Mouse (Mus musculus) liver, embryonic 15.5 days (tissue): ENCODE results near the gene Ptgdr2. TPM values are rescaled to one million over a fixed set of nuclear protein-coding genes. Genes with fewer than 3 reads are reported as not detected.

ENCODE experiments used
- ATAC-seq: fragments of 200-750 bp; cut with Nextera tagmentation; 2 replicates; pipeline ENCODE4 v1.8.0; 2017; ENCODE audit warnings: moderate number of reproducible peaks, mild to moderate bottlenecking, moderate library complexity; ENCODE audit not compliant: insufficient read depth
- H3K27ac ChIP-seq: fragments of 300-500 bp; sonication (generic); replicated peaks from 2 replicates; pipeline ENCODE4 v1.5.1; 2015; ENCODE audit warnings: mild to moderate bottlenecking, inconsistent platforms
- H3K27me3 ChIP-seq: fragments of 300-500 bp; sonication (generic); 2 replicates; pipeline ENCODE4 v1.6.1; 2015; ENCODE audit warnings: mild to moderate bottlenecking, inconsistent platforms
- H3K36me3 ChIP-seq: fragments of 300-500 bp; sonication (generic); replicated peaks from 2 replicates; pipeline ENCODE4 v1.6.1; 2015; ENCODE audit warnings: moderate library complexity, mild to moderate bottlenecking, inconsistent platforms
- H3K4me1 ChIP-seq: fragments of 300-500 bp; sonication (generic); replicated peaks from 2 replicates; pipeline ENCODE4 v1.6.1; 2015; ENCODE audit warnings: inconsistent platforms
- H3K4me2 ChIP-seq: fragments of 300-500 bp; sonication (generic); 2 replicates; pipeline ENCODE4 v1.6.1; 2015; ENCODE audit warnings: moderate library complexity, mild to moderate bottlenecking, inconsistent platforms
- H3K4me3 ChIP-seq: fragments of 300-500 bp; sonication (generic); replicated peaks from 2 replicates; pipeline ENCODE4 v1.5.1; 2015; ENCODE audit warnings: mild to moderate bottlenecking, inconsistent platforms
- H3K9ac ChIP-seq: fragments of 300-500 bp; sonication (generic); 2 replicates; pipeline ENCODE4 v1.6.1; 2015; ENCODE audit warnings: moderate library complexity, mild to moderate bottlenecking, inconsistent platforms
- H3K9me3 ChIP-seq: fragments of 300-500 bp; sonication (generic); replicated peaks from 2 replicates; pipeline ENCODE4 v1.6.1; 2016; ENCODE audit warnings: inconsistent platforms
- WGBS: fragments of 180-500 bp; shearing (Covaris S2); methylation state at CpG from one replicate; pipeline ENCODE4 v1.1.7; 2015; ENCODE audit warnings: mixed read lengths; ENCODE audit not compliant: insufficient replicate concordance; 5-methylcytosine and 5-hydroxymethylcytosine counted together
- polyA plus RNA-seq: library from polyadenylated mRNA; unstranded; fragments of >200 nt; fragmentation: Nextera tagmentation; extraction: Ambion mirVana; gene quantifications from 2 replicates; pipeline ENCODE4 v1.2.1, GENCODE M21; 2015

Gene Ptgdr2
- polyA plus RNA-seq, 1 experiment from 2014 or later = not detected

DNA sequence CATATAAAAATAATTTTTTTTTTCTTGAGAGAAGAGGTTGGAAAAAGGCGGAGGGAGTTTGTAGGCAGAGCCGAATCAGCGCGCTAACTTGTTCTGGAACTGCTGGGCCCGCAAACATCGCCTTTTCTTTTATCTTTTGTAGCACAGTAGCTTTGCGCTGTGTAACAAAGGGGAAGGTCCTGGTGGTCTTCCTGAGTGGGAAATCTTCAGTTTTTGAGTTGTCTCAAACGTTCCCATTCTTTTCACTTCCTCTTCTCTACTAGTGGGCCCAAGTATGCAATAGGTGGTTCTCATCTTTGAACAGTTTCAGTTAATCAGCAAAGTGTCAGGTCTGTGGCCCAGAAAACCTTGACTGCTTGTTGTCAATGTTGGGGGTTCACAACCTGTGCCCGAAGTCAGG lies 12.6 kb downstream of the Ptgdr2 start:
- H3K9ac ChIP-seq = peak overlapping the region; percentile 75; the same call in 1 of the 2 replicates
- peak overlapping the region; percentile 48; the same call in 1 of the 2 replicates for H3K27ac ChIP-seq
- ATAC-seq = no peak
- peaks cover 43% of the 10 kb centered on the region for H3K4me1 ChIP-seq
- peak overlapping the region; percentile 77 for H3K4me3 ChIP-seq
- no peaks in the 10 kb centered on the region for H3K9me3 ChIP-seq
- H3K4me2 ChIP-seq = peak overlapping the region; percentile 94
- H3K27me3 ChIP-seq = peaks cover 4% of the 10 kb centered on the region; the same call in 1 of the 2 replicates
- 26% methylated on average over 9 of the region's 9 CpGs for WGBS
- H3K36me3 ChIP-seq = peaks cover 9% of the 10 kb centered on the region

- Histone ChIP-seq H3K27ac (no peak overlapping the region), H3K27me3 (peaks cover 8% of the 10 kb centered on the region; the same call in 1 of the 2 replicates), H3K36me3 (no peaks in the 10 kb centered on the region), H3K9ac (no peak overlapping the region), H3K4me2 (no peak overlapping the region), H3K9me3 (no peaks in the 10 kb centered on the region), H3K4me1 (peaks cover 22% of the 10 kb centered on the region), H3K4me3 (no peak overlapping the region)
- WGBS = 59% methylated on average over 11 of the region's 11 CpGs
- no peak for ATAC-seq
Measured at GRCm38 (mm10) chr19:10952021-10952939, 15.3 kb downstream of the Ptgdr2 start.

DNA sequence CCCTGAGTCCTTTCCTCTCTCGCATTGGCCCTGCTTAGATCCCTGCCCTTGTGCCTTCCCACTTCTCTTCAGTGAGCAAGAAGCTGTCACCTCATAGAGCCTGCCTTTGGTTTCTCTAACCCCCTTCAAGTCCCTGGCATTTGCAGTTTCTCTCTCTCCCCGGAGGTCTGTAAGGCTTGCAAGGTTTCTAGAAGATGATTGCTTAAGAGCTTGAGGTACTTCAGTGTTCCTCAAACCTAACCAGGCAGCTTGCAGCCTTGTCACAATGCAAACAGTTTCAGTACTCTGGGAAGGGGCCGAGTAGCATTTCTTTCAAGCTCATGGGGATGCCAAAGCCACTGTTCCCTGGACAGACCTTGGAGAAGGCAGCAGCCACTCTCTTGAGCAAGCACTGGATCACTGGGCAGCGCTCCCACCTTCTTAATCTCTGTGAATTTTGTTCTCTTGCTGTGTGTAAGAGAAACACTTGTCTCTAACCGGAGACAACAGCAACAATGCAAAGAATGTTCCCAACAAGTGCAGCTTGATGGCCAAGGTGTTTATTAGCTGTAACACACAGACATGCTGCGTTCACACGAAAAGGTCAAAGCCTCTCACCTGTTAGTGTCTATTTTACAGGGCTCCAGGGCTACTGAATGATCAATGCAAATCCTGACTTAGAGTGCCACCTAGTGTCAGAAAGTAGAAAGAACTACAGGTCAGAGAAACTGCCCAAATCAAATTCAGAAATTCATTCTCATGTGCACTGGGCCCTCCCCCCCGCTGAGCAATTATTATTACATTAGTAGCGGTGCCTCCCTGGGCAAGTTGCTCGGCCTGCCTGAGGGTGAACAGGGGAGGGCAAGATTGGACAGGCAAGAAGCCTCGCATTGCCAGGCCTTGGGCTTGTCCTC lies 22.4 kb downstream of the Ptgdr2 start:
- Histone ChIP-seq H3K4me1 (0 out of 2 replicates have a peak, but pooled peaks cover 3% of the 10 kb centered on the region), H3K36me3 (no peaks in the 10 kb centered on the region), H3K27ac (0 out of 2 replicates have a peak overlapping the region, but pooled peaks have one; percentile 9), H3K9ac (no peak overlapping the region), H3K4me3 (no peak overlapping the region), H3K27me3 (peaks cover 14% of the 10 kb centered on the region), H3K9me3 (no peaks in the 10 kb centered on the region), H3K4me2 (peak overlapping the region; percentile 32; the same call in 1 of the 2 replicates)
- ATAC-seq = no peak
- WGBS = 26% methylated on average over 11 of the region's 11 CpGs

- Histone ChIP-seq H3K27ac (no peak overlapping the region), H3K4me2 (no peak overlapping the region), H3K36me3 (no peaks in the 10 kb centered on the region), H3K27me3 (peaks cover 14% of the 10 kb centered on the region), H3K9ac (no peak overlapping the region), H3K9me3 (no peaks in the 10 kb centered on the region), H3K4me1 (0 out of 2 replicates have a peak, but pooled peaks cover 3% of the 10 kb centered on the region), H3K4me3 (no peak overlapping the region)
- WGBS = 40% methylated on average over 12 of the region's 12 CpGs
- no peak for ATAC-seq
Measured at GRCm38 (mm10) chr19:10959978-10960346, 23.0 kb downstream of the Ptgdr2 start.

DNA sequence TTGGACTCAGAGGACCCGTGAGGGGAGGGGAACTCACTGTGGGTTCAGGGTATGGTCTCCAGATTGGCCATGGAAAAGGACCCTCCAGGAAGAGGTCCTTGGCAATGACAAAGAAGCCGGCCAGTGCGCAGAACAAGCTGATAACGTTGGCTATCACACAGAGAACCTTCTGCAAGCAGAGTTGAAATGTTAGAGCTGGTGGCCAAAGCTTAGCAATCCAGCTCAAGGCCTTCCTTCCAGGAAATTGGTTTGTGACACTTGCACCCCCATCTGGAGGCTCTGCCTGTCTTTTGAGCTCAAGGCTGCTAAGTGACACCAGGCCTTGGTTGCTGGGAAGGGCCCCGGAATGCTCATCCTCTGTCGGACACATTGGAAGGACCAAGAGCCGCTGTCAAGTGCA lies 28.8 kb downstream of the Ptgdr2 start:
- Histone ChIP-seq H3K4me2 (no peak overlapping the region), H3K4me1 (no peaks in the 10 kb centered on the region), H3K27me3 (peaks cover 5% of the 10 kb centered on the region; the same call in 1 of the 2 replicates), H3K9ac (no peak overlapping the region), H3K27ac (no peak overlapping the region), H3K9me3 (no peaks in the 10 kb centered on the region), H3K36me3 (no peaks in the 10 kb centered on the region), H3K4me3 (no peak overlapping the region)
- ATAC-seq = no peak
- 66% methylated on average over 7 of the region's 7 CpGs for WGBS

DNA sequence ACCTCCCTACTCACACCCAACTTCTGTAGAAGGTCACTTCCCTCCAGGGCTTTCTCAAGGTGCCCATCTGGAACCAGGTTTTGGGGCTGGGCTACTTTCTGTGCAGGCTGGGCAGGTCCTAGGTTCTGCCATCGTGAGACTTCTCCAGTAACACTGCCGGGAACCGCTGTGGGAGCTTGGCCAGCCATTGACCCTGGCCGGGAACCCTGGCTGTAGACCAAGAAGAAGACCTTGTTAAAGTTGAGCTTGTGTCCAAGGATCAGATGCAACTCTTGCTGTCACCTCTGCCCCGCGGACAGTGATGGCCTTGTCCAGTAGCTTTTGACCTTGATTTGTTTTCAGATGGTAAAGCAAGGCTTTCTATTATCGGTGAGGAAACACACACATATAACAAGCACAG lies 31.6 kb downstream of the Ptgdr2 start:
- no peak for ATAC-seq
- 66% methylated on average over 7 of the region's 7 CpGs for WGBS

DNA sequence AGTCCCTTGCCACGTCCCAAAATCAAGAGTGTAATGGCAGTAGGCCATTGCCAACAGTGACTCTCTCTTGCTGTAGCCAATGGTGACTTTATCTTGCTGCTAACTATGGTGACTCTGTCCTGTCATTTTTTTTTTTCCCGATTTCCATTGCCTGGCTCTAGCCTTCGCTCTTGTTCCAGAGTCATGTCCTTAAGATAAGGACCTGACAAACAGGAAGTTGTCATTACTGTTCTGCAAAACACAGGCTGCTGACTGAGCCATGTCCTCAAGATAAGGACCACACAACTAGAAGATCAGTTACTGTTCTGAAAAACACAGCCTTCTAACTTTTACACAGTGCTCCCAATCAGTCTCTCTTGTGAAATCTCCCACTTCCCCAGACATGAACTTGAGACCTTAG lies 33.5 kb downstream of the Ptgdr2 start:
- Histone ChIP-seq H3K9ac (no peak overlapping the region), H3K9me3 (no peaks in the 10 kb centered on the region), H3K4me2 (no peak overlapping the region), H3K4me3 (no peak overlapping the region), H3K27ac (no peak overlapping the region), H3K27me3 (no peaks in the 10 kb centered on the region), H3K4me1 (no peaks in the 10 kb centered on the region), H3K36me3 (no peaks in the 10 kb centered on the region)
- 19% methylated on average over 3 of the region's 3 CpGs for WGBS
- ATAC-seq = no peak

More for the DNA sequence above, 31.6 kb downstream of the Ptgdr2 start:
- H3K4me2 ChIP-seq = no peak overlapping the region
- H3K4me1 ChIP-seq = no peaks in the 10 kb centered on the region
- H3K9me3 ChIP-seq = no peaks in the 10 kb centered on the region
- H3K27me3 ChIP-seq = no peaks in the 10 kb centered on the region
- H3K27ac ChIP-seq = no peak overlapping the region
- H3K36me3 ChIP-seq = no peaks in the 10 kb centered on the region
- H3K9ac ChIP-seq = no peak overlapping the region
- H3K4me3 ChIP-seq = no peak overlapping the region

DNA sequence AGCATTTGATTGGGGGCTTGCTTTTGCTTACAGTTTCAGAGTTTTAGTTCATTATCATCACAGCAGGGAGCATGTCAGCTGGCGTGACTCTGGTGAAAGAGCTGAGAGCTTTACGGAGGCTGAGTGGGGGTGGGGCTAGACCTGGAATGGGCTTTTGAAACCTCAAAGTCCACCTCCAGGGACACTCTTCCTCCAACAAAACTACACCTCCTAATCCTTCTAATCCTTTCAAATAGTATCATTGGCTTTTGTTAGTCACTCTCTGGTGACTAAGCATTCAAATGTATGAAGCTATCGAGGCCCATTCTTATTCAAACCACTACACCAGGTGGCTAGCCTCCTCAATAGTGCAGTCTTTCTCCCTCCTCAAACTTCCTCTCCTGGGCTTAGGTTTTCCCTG lies 35.7 kb downstream of the Ptgdr2 start:
- H3K4me3 ChIP-seq = no peak overlapping the region
- H3K4me2 ChIP-seq = no peak overlapping the region
- no peak overlapping the region for H3K9ac ChIP-seq
- no peaks in the 10 kb centered on the region for H3K9me3 ChIP-seq
- H3K4me1 ChIP-seq = no peaks in the 10 kb centered on the region
- H3K36me3 ChIP-seq = no peaks in the 10 kb centered on the region
- WGBS = 59% methylated on average over 3 of the region's 3 CpGs
- no peak for ATAC-seq
- H3K27ac ChIP-seq = no peak overlapping the region
- H3K27me3 ChIP-seq = no peaks in the 10 kb centered on the region

DNA sequence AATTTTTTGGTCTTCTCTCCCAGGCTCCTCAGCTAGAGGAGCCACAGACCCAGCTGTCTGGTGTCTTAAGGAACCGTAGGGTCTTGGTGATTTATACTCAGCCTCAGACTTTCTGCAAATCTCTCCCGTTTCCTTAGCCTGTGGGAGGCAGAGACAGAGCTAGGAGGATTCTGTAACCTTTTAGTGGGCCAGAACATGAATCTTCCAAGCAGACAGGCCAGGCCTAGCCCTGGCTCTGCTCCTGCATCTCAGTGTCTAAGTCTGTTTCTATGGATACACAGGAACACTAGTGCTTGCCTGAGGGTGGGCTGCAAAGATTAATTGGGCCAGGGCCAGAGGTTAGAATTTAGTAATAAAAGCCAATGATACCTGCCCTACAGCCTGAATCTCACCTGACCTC lies 36.2 kb downstream of the Ptgdr2 start:
- WGBS = 60% methylated on average over 2 of the region's 2 CpGs
- Histone ChIP-seq H3K27me3 (no peaks in the 10 kb centered on the region), H3K36me3 (no peaks in the 10 kb centered on the region), H3K4me2 (no peak overlapping the region), H3K4me3 (no peak overlapping the region), H3K9me3 (no peaks in the 10 kb centered on the region), H3K9ac (no peak overlapping the region), H3K4me1 (no peaks in the 10 kb centered on the region), H3K27ac (no peak overlapping the region)
- no peak; the same call in 1 of the 2 replicates for ATAC-seq

GRCm38 (mm10) chr19:10974238-10974865 lies 37.4 kb downstream of the Ptgdr2 start, which contains the start of gene Ms4a10:
TSS of gene Ms4a10 (minus strand) at chr19:10974670.
- Histone ChIP-seq H3K36me3 (no peaks in the 10 kb centered on the region), H3K4me3 (no peak within 1 kb of the TSS), H3K4me1 (peaks cover under 1% of the 10 kb centered on the region; the same call in 1 of the 2 replicates), H3K4me2 (no peak within 1 kb of the TSS), H3K27me3 (no peaks in the 10 kb centered on the region), H3K27ac (no peak within 1 kb of the TSS), H3K9ac (no peak within 1 kb of the TSS), H3K9me3 (no peaks in the 10 kb centered on the region)
- ATAC-seq = no peak
- 47% methylated on average over 4 of the region's 4 CpGs for WGBS
